Comparison of ENCODE assay signal across 23 mouse cellular contexts in genomic region chr12:84201222-84201621, GRCm38 (mm10). TPM values are rescaled to one million over a fixed set of nuclear protein-coding genes. Genes with fewer than 3 reads are reported as not detected.
DNase-seq lines count a peak whose midpoint lies in the region; ATAC-seq and TF ChIP-seq lines count a peak whose summit lies in the region.
"Had no signal": no experiment of that assay in that cellular context is flagged by ENCODE, and none has a peak within 500 bp of the region (broad histone marks: within the 10 kb centered on the region; RNA-seq: fewer than 3 reads in every experiment).

No protein-coding gene starts in this region.

- no peaks in the 10 kb centered on the region for H3K9me3 ChIP-seq in liver, embryonic 13.5 days (replicated peaks)
- no peaks in the 10 kb centered on the region for H3K9me3 ChIP-seq in stomach, embryonic 16.5 days (replicated peaks; ENCODE audit: control insufficient read depth, low read length)
- no peaks in the 10 kb centered on the region for H3K9me3 ChIP-seq in midbrain, embryonic 15.5 days
- H3K9me3 ChIP-seq in forebrain, postnatal 0 days (ENCODE audit: low read length), result no peaks in the 10 kb centered on the region
- H3K9me3 ChIP-seq: embryonic facial prominence, embryonic 15.5 days; hindbrain, embryonic 15.5 days had no signal

- 73% methylated on average over 4 of the region's 4 CpGs for WGBS in liver, embryonic 13.5 days (ENCODE audit: insufficient replicate concordance)
- 74% methylated on average over 4 of the region's 4 CpGs for WGBS in stomach, embryonic 16.5 days
- WGBS in midbrain, embryonic 15.5 days, result 94% methylated on average over 4 of the region's 4 CpGs
- WGBS in forebrain, postnatal 0 days, result 89% methylated on average over 4 of the region's 4 CpGs

- TF ChIP-seq CTCF in gastrocnemius, adult 2 months (IDR thresholded peaks at IDR 0.05), result no peak
- no peak for TF ChIP-seq CTCF in forebrain, postnatal 0 days (IDR thresholded peaks at IDR 0.05; ENCODE audit: low read depth)

- no peak overlapping the region for H3K4me2 ChIP-seq in liver, embryonic 13.5 days
- 0 out of 2 replicates have a peak overlapping the region, but pooled peaks have one; percentile 11 for H3K4me2 ChIP-seq in stomach, embryonic 16.5 days (ENCODE audit: low read depth, low read length)
- H3K4me2 ChIP-seq in midbrain, embryonic 15.5 days, result no peak overlapping the region
- H3K4me2 ChIP-seq in forebrain, postnatal 0 days (ENCODE audit: low read depth), result no peak overlapping the region
- H3K4me2 ChIP-seq: embryonic facial prominence, embryonic 15.5 days; heart, embryonic 11.5 days; hindbrain, embryonic 15.5 days had no signal

- no peak overlapping the region for H3K4me3 ChIP-seq in gastrocnemius, adult 2 months
- H3K4me3 ChIP-seq in liver, embryonic 13.5 days (replicated peaks), result no peak overlapping the region
- no peak overlapping the region for H3K4me3 ChIP-seq in stomach, embryonic 16.5 days (replicated peaks; ENCODE audit: low read length)
- no peak overlapping the region for H3K4me3 ChIP-seq in midbrain, embryonic 15.5 days
- H3K4me3 ChIP-seq in forebrain, postnatal 0 days (ENCODE audit: low read depth, low read length), result no peak overlapping the region
- H3K4me3 ChIP-seq: embryonic facial prominence, embryonic 15.5 days; hindbrain, embryonic 15.5 days had no signal

- no peaks in the 10 kb centered on the region for H3K36me3 ChIP-seq in liver, embryonic 13.5 days
- no peaks in the 10 kb centered on the region for H3K36me3 ChIP-seq in stomach, embryonic 16.5 days (ENCODE audit: control insufficient read depth, insufficient read depth, low read length)
- no peaks in the 10 kb centered on the region for H3K36me3 ChIP-seq in midbrain, embryonic 15.5 days (replicated peaks)
- H3K36me3 ChIP-seq in forebrain, postnatal 0 days (ENCODE audit: insufficient read depth), result no peaks in the 10 kb centered on the region
- H3K36me3 ChIP-seq: embryonic facial prominence, embryonic 15.5 days; hindbrain, embryonic 15.5 days had no signal

- ATAC-seq in liver, embryonic 13.5 days (ENCODE audit: low read depth), result no peak
- ATAC-seq in stomach, embryonic 16.5 days (ENCODE audit: insufficient read depth, low FRiP score), result no peak
- ATAC-seq in midbrain, embryonic 15.5 days (replicated peaks), result no peak
- no peak for ATAC-seq in forebrain, postnatal 0 days
- ATAC-seq: Patski had no signal

- H3K4me1 ChIP-seq in liver, embryonic 13.5 days (replicated peaks), result peaks cover 94% of the 10 kb centered on the region
- H3K4me1 ChIP-seq in stomach, embryonic 16.5 days (ENCODE audit: control insufficient read depth, insufficient read depth, low read length), result peaks cover 56% of the 10 kb centered on the region
- H3K4me1 ChIP-seq in midbrain, embryonic 15.5 days, result no peaks in the 10 kb centered on the region
- no peaks in the 10 kb centered on the region for H3K4me1 ChIP-seq in forebrain, postnatal 0 days (ENCODE audit: insufficient read depth)
- H3K4me1 ChIP-seq: hindbrain, embryonic 15.5 days had no signal

- no peak for DNase-seq in gastrocnemius, adult 2 months
- no peak for DNase-seq in gastrocnemius, postnatal 10 days
- peak; percentile 61 for DNase-seq in lung, postnatal 36 days
- DNase-seq in lung, postnatal 10 days, result no peak
- DNase-seq in liver, embryonic 13.5 days, result no peak
- no peak for DNase-seq in forebrain, postnatal 0 days
- DNase-seq: adrenal gland, postnatal 36 days; cerebellum, adult 8-10 months; gastrocnemius, postnatal 25 days; heart, postnatal 14 days; kidney, adult 11 months; left cerebral cortex, postnatal 4 days; lung, adult 2 months; spleen, adult 18-20 months; thymus, postnatal 4 days had no signal

- H3K9ac ChIP-seq in liver, embryonic 13.5 days, result peak overlapping the region; percentile 77; the same call in 1 of the 2 replicates
- H3K9ac ChIP-seq in stomach, embryonic 16.5 days (ENCODE audit: low read length), result no peak overlapping the region
- H3K9ac ChIP-seq in midbrain, embryonic 15.5 days, result no peak overlapping the region
- no peak overlapping the region for H3K9ac ChIP-seq in forebrain, postnatal 0 days
- H3K9ac ChIP-seq: embryonic facial prominence, embryonic 15.5 days; hindbrain, embryonic 15.5 days had no signal

- H3K27ac ChIP-seq in gastrocnemius, adult 2 months, result peak overlapping the region; percentile 16
- H3K27ac ChIP-seq in liver, embryonic 13.5 days, result peak overlapping the region; percentile 100
- H3K27ac ChIP-seq in stomach, embryonic 16.5 days (ENCODE audit: low read length), result peak overlapping the region; percentile 92
- H3K27ac ChIP-seq in midbrain, embryonic 15.5 days, result no peak overlapping the region
- H3K27ac ChIP-seq in forebrain, postnatal 0 days (ENCODE audit: low read depth, low read length), result no peak overlapping the region
- H3K27ac ChIP-seq: embryonic facial prominence, embryonic 15.5 days; hindbrain, embryonic 15.5 days; kidney, postnatal 0 days had no signal

- intact Hi-C loops in gastrocnemius, adult 2 months (cut with DNase I), result no loop called here

- no peaks in the 10 kb centered on the region for H3K27me3 ChIP-seq in liver, embryonic 13.5 days
- no peaks in the 10 kb centered on the region for H3K27me3 ChIP-seq in stomach, embryonic 16.5 days (ENCODE audit: control insufficient read depth, insufficient read depth, low read length)
- H3K27me3 ChIP-seq in midbrain, embryonic 15.5 days (replicated peaks), result no peaks in the 10 kb centered on the region
- H3K27me3 ChIP-seq in forebrain, postnatal 0 days (ENCODE audit: insufficient read depth, low read length), result no peaks in the 10 kb centered on the region
- H3K27me3 ChIP-seq: embryonic facial prominence, embryonic 15.5 days; hindbrain, embryonic 15.5 days; Patski had no signal

RNA-seq across cellular contexts. Expression of gene Elmsan1, which starts 17.5 kb away (rescaled TPM):
- 10 to 100 TPM; 10.2 to 11.9 TPM for total RNA-seq in gastrocnemius, adult 2 months (2021)
- total RNA-seq in gastrocnemius, postnatal 10 days (2021), result 10 to 100 TPM; 15.6 to 18.5 TPM
- 3.7 and 4.4 TPM in 2 replicates for polyA plus RNA-seq in liver, embryonic 13.5 days (2015; fragmentation: Nextera tagmentation; extraction: Ambion mirVana)
- polyA plus RNA-seq in stomach, embryonic 16.5 days (2015; fragmentation: Nextera tagmentation; extraction: Ambion mirVana), result 8.7 and 9.4 TPM in 2 replicates
- polyA plus RNA-seq in midbrain, embryonic 15.5 days (2015; fragmentation: Nextera tagmentation; extraction: Ambion mirVana), result 4.3 and 4.4 TPM in 2 replicates
- 7.0 and 7.9 TPM in 2 replicates for total RNA-seq in forebrain, postnatal 0 days (2014; rRNA removed)
- polyA plus RNA-seq in forebrain, postnatal 0 days (2015; fragmentation: Nextera tagmentation; extraction: Ambion mirVana), result 2.2 and 2.5 TPM in 2 replicates

RNA-seq across cellular contexts. Expression of gene Pnma1, which starts 52.9 kb away (rescaled TPM):
- total RNA-seq in gastrocnemius, adult 2 months (2021), result under 1 TPM; 0.10 to 0.17 TPM
- total RNA-seq in gastrocnemius, postnatal 10 days (2021), result under 1 TPM; 0.23 to 0.54 TPM
- 0.14 TPM in 1 of 2 replicates, not detected in the other for polyA plus RNA-seq in liver, embryonic 13.5 days (2015; fragmentation: Nextera tagmentation; extraction: Ambion mirVana)
- 0.70 and 0.71 TPM in 2 replicates for polyA plus RNA-seq in stomach, embryonic 16.5 days (2015; fragmentation: Nextera tagmentation; extraction: Ambion mirVana)
- 6.5 and 7.7 TPM in 2 replicates for polyA plus RNA-seq in midbrain, embryonic 15.5 days (2015; fragmentation: Nextera tagmentation; extraction: Ambion mirVana)
- total RNA-seq in forebrain, postnatal 0 days (2014; rRNA removed), result 13.9 and 14.2 TPM in 2 replicates
- 9.3 and 12.0 TPM in 2 replicates for polyA plus RNA-seq in forebrain, postnatal 0 days (2015; fragmentation: Nextera tagmentation; extraction: Ambion mirVana)
- polyA plus RNA-seq: activated CD4-positive, CD25-positive, alpha-beta regulatory T cell, adult 4 months had no signal

Comparison
In these comparisons a context has a peak if more than half of its experiments do, and no peak if none do; other contexts are left out.
1. H3K27ac ChIP-seq: peak in gastrocnemius, adult 2 months (single experiment), liver, embryonic 13.5 days (single experiment) and stomach, embryonic 16.5 days (single experiment); none in midbrain, embryonic 15.5 days (single experiment) and forebrain, postnatal 0 days (single experiment).